Mouse (Mus musculus) embryonic fibroblast, embryonic 13.5 days (primary cell): ENCODE measurements around the gene Tmem51.

Experiments
- CTCF ChIP-seq: IDR thresholded peaks from 2 replicates; pipeline ENCODE4 v1.5.1; 2011; ENCODE audit warnings: mild to moderate bottlenecking, control low read depth, low read length, moderate library complexity, borderline replicate concordance; ENCODE audit not compliant: insufficient read depth
- POLR2A ChIP-seq: IDR thresholded peaks from 2 replicates; pipeline ENCODE4 v1.6.1; 2011; ENCODE audit warnings: low read depth, mild to moderate bottlenecking, control low read depth, low read length, moderate library complexity

DNA sequence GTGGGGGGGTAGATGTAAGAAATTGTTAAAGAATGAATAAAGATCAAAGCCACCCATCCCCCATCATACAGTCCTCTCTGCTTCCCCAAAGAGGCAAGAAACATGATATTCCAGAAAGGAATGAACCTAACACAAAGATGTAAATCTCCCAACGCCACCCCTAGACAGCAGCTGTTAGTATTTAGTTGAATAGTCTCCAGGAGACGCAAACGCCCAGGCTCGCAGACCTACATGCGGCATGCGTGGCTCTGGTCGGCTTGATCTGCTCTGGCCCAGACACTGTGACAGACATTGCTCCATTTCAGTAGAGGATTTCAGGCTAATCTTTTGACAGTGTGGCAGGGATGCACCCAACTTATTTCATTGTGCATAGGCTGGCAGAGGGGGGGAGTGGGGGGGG lies 34.4 kb upstream of the Tmem51 start:
- TF ChIP-seq POLR2A (no peak), CTCF (no peak)
